Mouse (Mus musculus): ENCODE data around the gene Trio.
A peak's percentile ranks its signal among the peaks of the same experiment; 100 is the strongest.

Gene Trio

DNA sequence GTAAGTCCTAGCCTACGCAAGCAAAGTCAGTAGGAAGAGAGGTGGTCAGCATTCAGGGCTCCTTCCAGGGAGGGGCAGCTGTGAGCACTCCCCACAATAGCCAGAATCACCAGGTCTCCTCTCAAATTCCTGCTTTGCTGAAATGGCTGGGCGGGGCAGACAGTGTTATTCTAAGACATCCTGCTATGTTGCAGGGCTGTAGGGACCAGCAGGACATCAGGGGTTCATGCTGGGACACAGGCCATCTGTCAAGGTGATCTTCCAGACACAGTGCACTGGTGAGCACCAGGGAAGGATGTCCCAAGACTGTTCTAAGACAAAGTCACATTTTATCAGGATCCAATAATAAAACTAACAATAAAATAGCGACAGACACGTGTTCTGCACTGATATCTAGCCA lies 224.5 kb downstream of the Trio start:
- DNase-seq (ENCODE audit: low read depth, low spot score) = no peak

DNA sequence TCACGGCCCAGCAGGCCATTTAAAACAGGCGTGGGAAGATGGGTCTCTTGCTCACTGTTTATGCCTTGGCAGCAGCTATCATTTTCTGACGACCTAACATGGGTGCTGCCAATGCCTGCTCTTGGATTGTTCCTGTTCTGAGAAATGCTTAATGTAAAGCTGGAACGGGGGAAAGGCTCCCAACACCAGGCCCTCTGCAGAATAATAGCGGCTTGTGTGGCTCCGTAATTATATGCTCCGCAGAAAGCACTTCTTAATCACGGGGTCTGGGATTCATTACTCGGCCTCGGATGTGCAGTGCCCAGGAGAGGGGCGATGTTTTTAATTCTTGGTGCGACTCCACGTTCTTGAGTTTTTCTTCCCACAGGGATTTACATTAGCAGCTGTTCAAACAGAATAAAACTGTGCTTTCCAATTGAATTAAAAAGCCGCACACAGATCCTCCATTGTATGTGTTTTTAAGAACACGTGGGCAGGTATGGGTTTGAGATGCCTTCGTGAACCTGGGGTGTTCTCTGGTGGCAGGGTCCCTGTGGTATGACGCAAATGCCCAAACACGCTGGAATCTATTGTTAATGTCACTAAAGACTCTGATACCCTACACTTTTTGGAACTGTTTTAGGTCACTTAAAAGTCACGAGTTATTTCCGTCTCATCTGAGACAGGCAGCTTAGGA lies 228.0 kb downstream of the Trio start:
- DNase-seq (ENCODE audit: low read depth, low spot score) = no peak

DNA sequence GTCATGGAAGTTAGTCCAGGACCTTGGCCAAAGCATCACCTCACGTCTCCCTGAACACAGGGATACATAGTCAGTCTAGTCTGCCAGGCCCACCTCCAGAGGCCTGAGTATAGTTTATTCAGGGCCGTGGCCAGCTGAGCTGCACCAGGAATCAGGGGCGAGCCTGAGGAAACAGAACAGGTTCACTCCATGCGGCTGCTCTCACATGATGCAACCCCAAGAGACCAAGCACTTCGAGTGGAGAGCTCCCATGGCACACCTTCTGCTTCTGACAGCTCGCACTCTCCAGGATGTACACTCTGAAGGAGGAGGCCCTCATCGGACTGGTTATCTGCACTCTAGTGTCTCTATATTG lies 228.8 kb downstream of the Trio start:
- DNase-seq (ENCODE audit: low read depth, low spot score) = no peak

DNA sequence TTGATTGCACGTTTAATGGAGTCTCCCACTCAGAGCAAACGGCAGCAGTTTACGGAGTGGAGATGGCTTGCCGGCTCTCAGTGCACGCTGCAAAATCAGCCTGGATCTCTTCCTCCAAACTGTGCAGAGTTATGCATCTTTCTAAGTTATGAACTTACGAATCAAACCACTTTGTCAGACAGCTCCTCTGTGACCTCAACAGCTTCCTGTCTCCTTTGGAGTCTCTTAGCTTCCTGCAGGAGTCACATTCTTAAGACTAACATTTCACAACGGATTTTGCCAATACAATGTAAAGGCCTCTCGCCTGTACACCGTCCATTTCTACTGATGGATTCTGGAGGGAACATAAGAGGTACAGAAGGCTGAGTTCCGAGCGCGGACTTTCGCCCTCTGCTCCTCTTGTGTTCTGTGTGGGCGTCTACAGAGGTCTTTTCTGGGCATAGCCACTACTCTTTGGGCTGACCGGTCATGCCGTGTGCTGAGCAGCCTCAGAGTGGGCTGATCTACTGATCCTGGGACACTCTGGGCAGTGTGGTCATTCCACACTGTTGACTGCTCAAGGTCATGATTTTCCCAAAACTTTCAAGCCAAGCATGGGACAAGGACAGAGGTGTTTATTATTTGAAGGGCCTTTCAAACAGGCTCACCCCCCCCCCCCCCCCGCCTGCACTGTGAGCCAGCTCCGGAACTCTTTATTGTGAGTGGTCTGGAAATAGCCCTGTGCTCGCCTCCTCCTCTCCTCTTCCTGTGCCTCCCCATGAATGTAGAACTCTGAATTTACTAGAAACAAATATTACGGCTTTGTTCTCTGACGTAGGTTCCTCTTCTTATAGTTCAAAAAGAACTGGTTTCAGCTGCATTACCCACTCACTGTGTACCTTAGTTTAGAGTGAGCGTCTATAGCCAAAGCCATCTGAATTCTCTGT lies 229.4 kb downstream of the Trio start:
- no peak for DNase-seq (ENCODE audit: low read depth, low spot score)

DNA sequence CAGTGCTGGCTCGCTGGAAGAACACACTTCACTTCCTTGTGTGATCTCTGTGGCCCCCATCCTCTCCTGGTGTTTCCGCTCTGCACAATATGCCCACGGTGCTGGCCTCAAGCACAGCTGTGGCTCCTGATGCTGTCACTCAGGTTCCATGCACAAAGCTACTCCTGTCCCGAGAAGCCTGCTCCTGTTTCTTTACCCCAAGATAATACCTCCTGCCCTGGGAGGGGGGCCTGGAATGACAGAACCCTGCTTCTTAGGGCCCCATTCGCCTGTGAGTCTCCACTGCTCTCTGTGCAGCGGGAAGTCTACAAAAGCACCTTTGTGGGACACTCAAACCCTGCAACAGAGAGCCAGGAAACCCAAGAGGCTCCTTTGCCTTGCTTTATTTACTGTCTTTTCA lies 232.4 kb downstream of the Trio start:
- DNase-seq (ENCODE audit: low read depth, low spot score) = no peak

DNA sequence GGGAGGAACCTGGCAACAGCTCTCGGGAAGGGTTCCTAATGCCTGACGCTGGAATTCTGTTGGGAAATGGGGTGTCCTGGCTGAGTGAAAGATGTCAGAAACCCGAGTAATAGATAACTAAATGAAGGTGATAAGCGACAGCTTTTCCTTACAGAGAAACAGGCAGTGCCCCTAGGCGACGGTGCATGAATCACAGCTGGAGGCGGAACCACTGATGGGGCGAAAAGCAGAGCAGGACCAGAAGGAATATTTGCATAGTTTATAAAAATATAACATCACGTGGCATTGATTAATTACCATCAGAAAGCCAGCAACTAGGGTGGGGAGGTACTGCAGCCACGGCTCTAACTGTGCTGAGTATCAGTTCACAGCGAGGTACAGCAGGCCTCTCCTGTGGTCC lies 233.2 kb downstream of the Trio start:
- DNase-seq (ENCODE audit: low read depth, low spot score) = peak; percentile 73

DNA sequence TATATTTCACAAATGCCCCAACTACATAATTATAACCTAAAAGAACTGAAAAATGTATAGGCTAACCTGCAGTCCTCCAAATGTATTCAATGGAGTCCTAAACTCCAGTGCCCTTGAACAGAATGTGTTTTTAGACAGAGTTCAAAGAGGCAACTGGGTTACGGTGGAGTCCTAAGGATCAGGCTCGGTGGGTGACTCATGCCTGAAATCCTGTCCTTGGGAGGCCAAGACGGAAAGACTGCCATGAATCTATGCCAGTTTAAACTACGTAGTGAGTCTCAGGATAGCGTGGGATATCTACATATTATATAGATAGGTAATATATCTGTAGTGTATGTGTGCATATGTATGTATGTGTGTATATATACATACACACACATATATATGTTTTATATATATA lies 234.5 kb downstream of the Trio start:
- peak; percentile 41 for DNase-seq (ENCODE audit: low read depth, low spot score)

DNA sequence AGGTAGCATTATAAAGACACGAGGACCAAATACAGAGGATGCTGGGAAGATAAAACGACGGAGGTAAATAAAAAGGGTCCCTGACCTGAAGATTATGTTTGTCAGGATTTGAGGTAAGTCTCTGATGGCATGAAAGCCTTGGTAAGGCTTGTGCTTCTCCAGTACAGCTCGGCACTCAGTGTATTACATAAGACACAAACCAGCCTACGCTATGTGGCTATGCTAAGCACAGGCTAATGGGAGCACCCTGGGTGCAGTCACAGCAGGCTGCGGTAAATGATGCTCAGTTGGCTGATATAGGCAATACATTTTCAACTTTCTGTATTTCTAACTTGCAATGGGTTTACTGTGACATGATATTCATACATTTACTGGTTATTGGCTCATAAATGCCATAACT lies 234.9 kb downstream of the Trio start:
- no peak for DNase-seq (ENCODE audit: low read depth, low spot score)

DNA sequence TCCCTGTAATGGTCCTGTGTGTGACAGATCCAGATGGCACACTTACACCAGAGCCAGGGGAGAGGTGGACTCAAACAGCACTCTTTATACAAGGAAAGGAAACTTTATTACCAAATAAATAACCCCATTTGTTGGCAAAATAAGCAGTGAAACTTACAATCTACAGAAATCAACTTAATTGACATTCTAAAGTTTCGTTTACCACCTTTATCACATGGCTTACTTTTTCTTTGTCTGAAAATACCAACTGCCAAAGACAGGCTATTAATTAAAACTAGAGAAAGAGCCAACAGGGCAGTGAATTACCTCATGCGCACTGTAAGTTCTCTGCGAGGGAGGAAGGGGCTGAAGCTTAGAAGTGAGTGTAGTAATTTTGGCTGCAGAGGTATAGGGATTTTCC lies 236.3 kb downstream of the Trio start:
- no peak for DNase-seq (ENCODE audit: low read depth, low spot score)

DNA sequence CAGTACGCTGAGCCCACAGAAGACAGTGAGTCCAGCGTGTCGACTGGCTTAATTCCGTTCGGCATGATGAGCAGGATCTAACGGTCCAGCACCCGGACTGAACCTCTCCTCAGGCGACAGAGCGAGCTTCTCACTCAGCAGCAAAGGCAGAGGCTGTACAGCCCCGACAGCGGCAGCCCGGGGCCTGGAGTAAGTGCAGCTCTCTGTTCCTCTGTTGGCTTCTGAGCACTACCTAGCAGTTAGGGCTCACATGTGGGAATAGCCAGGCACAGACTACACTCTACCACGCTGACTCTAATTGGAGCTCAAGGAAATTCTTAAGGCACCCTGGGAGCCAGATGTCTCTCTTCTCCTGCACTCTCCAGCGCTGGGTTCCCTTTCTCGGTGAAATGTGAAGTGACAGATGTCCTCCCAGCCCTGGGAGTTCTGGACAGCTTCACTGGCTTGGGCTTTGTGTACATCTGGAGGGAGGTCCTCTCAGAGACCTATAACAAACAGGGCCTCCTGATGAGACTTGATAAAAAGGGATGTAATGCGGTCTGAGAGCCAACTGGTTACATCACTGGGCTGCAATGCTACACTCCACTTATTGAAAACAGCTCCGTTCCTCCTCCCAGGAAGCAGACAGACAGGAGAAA lies 237.4 kb downstream of the Trio start:
- DNase-seq (ENCODE audit: low read depth, low spot score) = peak; percentile 82

DNA sequence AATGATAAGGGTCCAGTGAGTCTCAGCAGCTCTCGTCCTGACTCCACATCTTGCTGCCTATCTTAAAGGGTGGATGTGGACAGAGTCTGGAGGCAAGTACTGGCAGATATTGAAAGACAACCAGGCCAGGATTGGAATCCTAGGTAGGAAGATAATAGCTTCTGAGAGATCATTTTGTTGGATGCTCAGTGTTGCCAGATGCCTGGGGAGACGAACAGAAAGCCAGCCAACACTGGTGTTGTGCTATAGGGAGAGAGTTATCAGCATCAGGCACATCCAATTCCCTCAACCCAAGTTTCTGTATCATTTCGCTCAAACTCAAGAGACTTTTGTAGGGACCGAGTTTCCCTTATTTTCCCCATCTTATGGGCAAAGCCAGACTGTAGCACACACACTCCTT lies 238.5 kb downstream of the Trio start:
- DNase-seq (ENCODE audit: low read depth, low spot score) = no peak

DNA sequence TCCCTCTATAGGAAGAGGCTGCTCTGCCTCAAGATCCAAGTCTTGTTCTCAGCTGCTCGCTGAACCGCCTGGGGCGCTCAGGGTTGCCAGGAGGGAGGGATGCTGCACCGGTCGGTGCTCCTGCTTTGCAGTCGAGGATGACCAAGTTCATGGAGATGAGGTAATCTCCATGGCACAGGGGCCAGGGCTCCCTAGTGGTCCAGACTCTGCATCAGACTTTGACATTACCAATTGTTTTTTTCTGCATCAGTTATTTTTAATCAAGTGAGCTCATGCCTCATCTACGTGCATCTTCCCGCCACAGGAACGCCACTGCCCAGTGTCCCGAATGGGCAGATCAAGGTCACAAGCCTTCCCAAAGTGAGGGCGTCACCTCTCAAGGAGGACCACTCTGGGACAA lies 239.2 kb downstream of the Trio start:
- no peak for DNase-seq (ENCODE audit: low read depth, low spot score)

DNA sequence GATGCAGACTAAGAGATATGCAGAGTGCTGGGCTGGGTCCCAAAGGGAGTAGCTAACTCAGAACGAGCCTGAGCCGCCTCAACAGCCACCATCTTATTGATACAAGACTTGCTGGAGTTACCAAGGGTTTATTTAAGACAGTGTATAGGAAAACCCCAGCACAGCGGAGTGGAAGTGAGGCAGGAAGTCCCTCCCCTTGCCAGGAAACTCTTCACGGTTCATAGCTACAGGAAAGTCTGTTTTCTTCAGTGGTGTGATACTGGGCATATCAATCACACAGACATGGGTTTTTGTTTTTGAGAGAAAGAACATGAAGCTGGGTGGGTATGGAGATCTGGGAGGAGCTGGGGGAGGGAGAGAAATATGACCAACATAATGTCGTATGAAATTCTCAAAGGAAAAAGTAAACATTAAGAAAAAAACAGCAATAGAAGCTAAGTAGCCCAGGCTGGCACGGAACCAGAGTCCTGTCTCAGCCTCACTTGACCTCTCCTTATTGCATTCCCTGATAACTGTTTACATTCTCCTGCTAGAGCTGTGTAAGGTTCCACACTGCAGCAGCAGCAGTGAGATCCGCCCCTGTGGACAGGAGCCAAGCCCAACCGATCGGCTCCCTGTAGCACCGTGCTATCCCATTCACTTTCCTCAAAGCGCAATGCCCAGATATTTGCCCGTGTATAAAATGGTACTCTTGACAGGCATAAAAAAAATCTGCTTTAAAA lies 240.2 kb downstream of the Trio start:
- peak; percentile 79 for DNase-seq (ENCODE audit: low read depth, low spot score)

DNA sequence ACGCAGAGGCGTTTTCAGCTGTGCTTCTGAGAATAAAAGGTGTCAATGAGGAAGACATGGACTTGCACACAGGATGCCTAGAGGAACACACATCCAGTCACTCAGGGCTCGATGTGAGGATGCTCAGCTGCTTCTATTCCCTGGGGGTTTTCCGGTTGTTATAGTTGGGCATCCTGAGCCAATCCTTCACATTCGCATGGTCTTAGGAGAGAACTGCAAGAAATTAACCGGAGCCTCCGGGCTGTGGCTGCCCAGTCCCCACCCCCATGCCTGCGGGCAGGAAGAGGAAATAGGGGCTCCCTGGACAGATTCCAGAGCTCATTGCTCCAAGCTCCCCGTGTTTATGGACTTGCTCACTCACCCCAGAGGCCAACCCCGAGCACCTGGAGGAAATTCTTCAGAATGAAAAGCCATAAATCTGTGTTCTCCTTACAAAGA lies 241.5 kb downstream of the Trio start:
- peak; percentile 81 for DNase-seq (ENCODE audit: low read depth, low spot score)

DNA sequence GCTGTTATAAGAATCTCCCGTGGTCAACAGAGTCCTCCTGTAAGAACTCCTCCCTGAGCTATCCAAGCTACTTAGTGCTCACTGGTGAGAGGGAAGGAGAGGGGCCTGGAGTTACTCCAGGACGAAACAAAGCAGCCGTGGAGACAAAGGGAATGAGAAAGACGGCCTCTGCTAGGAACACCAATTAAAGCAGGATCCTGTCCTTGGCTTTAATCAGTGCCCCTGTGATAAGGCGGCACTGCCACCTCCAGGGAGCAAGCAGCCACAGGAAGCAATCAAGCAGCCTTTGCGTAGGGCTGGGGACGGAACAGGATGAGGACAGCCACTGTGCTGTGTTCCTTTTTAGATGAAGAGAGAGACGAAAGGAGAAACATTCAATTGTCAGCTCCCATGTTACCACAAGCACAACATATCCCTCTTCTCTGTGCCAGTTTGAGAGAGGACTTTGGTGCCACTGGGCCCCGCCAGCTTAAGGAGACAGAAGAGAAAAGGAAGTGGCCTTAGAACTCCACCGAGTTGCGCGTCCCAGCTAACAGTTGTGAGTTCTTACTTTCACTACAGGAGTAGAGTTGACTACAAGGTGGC lies 242.0 kb downstream of the Trio start:
- peak; percentile 48 for DNase-seq (ENCODE audit: low read depth, low spot score)

DNA sequence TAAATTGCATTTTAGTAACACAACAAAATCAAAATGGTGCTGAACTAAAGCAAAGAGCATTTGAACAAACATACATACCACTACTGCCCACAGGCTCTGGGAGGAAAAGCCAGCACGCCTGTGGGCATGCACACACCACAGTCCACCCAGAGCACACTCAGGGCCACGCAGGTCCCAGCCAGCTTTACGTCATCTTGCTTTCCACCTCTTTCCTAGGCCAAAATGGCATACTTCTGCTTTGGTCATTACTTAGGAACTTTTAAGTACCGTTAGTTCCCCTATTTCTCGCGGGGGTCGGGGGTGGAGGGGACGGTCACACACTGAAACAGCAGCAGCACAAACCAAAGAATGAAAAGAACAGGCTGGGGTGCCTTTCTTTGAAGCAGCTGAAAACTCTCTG lies 242.6 kb downstream of the Trio start:
- DNase-seq (ENCODE audit: low read depth, low spot score) = peak; percentile 77

DNA sequence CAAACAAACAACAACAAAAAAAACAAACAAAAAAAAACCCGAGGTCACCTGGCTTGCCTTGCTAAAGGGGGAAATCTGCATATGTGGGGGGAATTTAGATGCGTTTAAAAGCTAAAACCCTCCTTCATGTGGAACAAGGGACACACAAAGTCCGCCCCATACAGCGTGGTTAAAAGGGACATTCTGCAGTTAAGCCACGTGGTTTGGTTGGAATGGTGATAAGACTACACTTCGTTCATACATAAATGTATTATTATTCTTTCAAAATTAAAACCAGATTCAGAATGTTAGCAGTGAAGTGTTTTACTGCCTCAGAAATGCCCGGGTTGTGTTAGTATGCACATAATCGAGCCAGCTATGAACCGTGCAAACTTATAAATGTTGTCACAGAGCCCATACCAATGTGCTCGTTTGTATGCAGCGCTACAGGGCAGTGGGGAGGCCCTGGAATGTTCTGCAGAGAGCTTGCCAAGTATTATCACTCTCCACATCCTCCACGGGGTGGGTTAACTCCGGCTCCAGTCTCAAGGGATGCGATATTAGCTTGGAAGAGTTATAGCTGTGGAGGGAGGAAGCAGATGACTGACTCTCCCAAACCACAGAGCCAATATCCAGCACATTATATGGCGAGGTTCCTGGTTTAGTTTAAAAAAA lies 243.1 kb downstream of the Trio start:
- DNase-seq (ENCODE audit: low read depth, low spot score) = peak; percentile 98

DNA sequence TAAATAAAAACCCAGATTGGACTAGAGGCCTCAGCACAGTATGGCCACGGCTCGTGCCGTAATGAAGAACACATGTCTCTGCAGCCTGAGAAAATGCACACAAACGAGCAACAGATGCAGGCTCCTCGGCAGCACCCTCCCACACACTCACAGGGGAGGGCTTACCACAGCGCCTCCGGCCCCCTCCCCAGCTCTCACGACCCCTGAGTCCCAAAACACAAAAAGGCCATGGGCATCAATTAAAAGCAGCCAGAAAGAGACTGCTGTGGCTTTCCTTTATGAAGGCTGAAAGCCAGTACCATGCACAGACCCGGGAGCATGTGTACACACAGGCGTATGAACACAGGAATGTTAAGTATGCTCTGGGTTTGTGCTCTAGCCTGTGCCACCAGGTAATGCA lies 245.8 kb downstream of the Trio start:
- DNase-seq (ENCODE audit: low read depth, low spot score) = peak; percentile 55

DNA sequence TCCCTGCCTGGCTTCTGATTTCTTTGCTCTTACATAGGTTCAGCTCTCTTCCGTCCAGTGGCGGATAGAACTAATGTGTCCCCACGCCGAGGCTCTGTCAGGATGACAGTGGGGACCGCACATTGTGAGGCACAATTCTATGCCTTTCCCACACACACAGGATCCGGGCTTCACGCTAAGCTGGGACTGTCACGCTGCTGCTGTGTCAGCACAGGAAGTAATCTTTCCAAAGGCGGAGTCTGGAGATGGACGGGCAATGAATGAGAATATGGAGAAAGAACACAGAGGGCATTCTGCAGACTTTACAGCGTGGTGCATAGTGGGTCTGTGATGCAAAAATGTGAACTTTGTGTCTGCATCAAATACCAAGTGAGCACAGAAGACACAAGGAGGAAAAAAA lies 246.2 kb downstream of the Trio start:
- DNase-seq (ENCODE audit: low read depth, low spot score) = peak; percentile 58

DNA sequence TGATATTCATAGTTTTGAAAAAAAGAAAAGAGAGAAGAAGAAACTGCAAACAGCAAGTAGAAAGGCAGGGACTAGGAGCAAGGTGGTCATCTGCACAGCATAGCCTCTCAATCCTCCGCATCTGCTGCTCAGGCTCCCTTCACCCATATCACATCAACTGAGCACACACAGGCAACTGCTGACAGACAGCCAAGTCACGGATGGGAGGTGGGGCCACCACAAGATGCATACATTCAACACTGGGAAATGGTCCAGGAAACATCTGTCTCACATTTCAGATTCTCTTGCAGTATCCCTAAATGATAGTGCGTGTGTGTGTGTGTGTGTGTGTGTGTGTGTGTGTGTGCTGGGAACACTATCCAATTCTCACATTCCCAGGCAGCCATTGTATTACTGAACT lies 247.4 kb downstream of the Trio start:
- peak; percentile 93 for DNase-seq (ENCODE audit: low read depth, low spot score)

Data from 3T3-L1 (cell line).